Mouse (Mus musculus) limb, embryonic 14.5 days (tissue): ENCODE data around the gene Adar. TPM values are rescaled to one million over a fixed set of nuclear protein-coding genes. Genes with fewer than 3 reads are reported as not detected.

Source experiments
- ATAC-seq: fragments of 200-750 bp; cut with Nextera tagmentation; 2 replicates; pipeline ENCODE4 v1.8.0; 2017; ENCODE audit warnings: low read depth, moderate number of reproducible peaks, moderate TSS enrichment; ENCODE audit not compliant: low FRiP score
- DNase-seq: peaks from one replicate; pipeline ENCODE4 v3.0.0-alpha.2; 2015; ENCODE audit warnings: low spot score
- H3K27ac ChIP-seq: fragments of 300-500 bp; sonication (generic); replicated peaks from 2 replicates; pipeline ENCODE4 v1.5.1; 2014; ENCODE audit warnings: low read depth, mild to moderate bottlenecking, low read length, moderate library complexity, mixed read lengths
- H3K27me3 ChIP-seq: fragments of 300-500 bp; sonication (generic); 2 replicates; pipeline ENCODE4 v1.6.1; 2014; ENCODE audit warnings: low read length, mixed read lengths; ENCODE audit not compliant: control insufficient read depth, insufficient read depth
- H3K36me3 ChIP-seq: fragments of 300-500 bp; sonication (generic); 2 replicates; pipeline ENCODE4 v1.6.1; 2014; ENCODE audit warnings: mild to moderate bottlenecking, low read length, moderate library complexity, mixed read lengths; ENCODE audit not compliant: control insufficient read depth, insufficient read depth
- H3K4me1 ChIP-seq: fragments of 300-500 bp; sonication (generic); 2 replicates; pipeline ENCODE4 v1.6.1; 2014; ENCODE audit warnings: antibody characterized with exemption, low read length, mixed read lengths; ENCODE audit not compliant: control insufficient read depth, insufficient read depth
- H3K4me2 ChIP-seq: fragments of 300-500 bp; sonication (generic); replicated peaks from 2 replicates; pipeline ENCODE4 v1.6.1; 2014; ENCODE audit warnings: low read depth, mild to moderate bottlenecking, low read length, moderate library complexity; ENCODE audit not compliant: severe bottlenecking
- H3K4me3 ChIP-seq: fragments of 300-500 bp; sonication (generic); replicated peaks from 2 replicates; pipeline ENCODE4 v1.5.1; 2014; ENCODE audit warnings: low read length
- H3K9ac ChIP-seq: fragments of 300-500 bp; sonication (generic); 2 replicates; pipeline ENCODE4 v1.6.1; 2014; ENCODE audit warnings: mild to moderate bottlenecking, low read depth, low read length, moderate library complexity; ENCODE audit not compliant: severe bottlenecking
- H3K9me3 ChIP-seq: fragments of 300-500 bp; sonication (generic); 2 replicates; pipeline ENCODE4 v1.6.1; 2016; ENCODE audit warnings: low read length; ENCODE audit not compliant: control insufficient read depth
- POLR2A ChIP-seq: fragments of 200-500 bp; IDR thresholded peaks from 2 replicates; pipeline ENCODE4 v1.8.0; 2012; ENCODE audit warnings: inconsistent platforms, mild to moderate bottlenecking, moderate library complexity, borderline replicate concordance; ENCODE audit not compliant: insufficient read depth, insufficient read length; ENCODE audit errors: extremely low read depth
- WGBS: fragments of 180-500 bp; shearing (Covaris S2); extraction: QIAGEN DNeasy Blood & Tissue Kit; methylation state at CpG from one replicate; pipeline ENCODE4 v1.1.7; 2014; 5-methylcytosine and 5-hydroxymethylcytosine counted together
- polyA plus RNA-seq, 2 experiments: library from polyadenylated mRNA; depleted of rRNA in 1 of 2; stranded (reverse) in 1 of 2; unstranded in 1 of 2; fragments of >200 nt; fragmentation: Nextera tagmentation in 1 of 2; extraction: Ambion mirVana in 1 of 2; gene quantifications; 2 replicates each; pipeline versions ENCODE4 v1.2.1 to v1.2.3; 2012 to 2014

Gene Adar
- polyA plus RNA-seq, 2 experiments, result 10.8 to 29.3 TPM

- Histone ChIP-seq H3K4me2 (no peak overlapping the region), H3K4me1 (no peaks in the 10 kb centered on the region), H3K4me3 (no peak overlapping the region), H3K27me3 (no peaks in the 10 kb centered on the region), H3K36me3 (no peaks in the 10 kb centered on the region), H3K27ac (no peak overlapping the region), H3K9ac (no peak overlapping the region), H3K9me3 (no peaks in the 10 kb centered on the region)
- no peak for ATAC-seq
- DNase-seq, result no peak
- WGBS, result 79% methylated on average over 15 of the region's 15 CpGs
- no peak for TF ChIP-seq POLR2A
Observed at GRCm38 (mm10) chr3:89802876-89803275, 88.1 kb downstream of the Adar start.

Other genes starting within 250 kb of the Adar start
- gene Kcnn3, start 194.9 kb upstream of the Adar start, polyA plus RNA-seq (2012; rRNA removed), result 5.9 and 6.6 TPM in 2 replicates
- gene Kcnn3, start 194.9 kb upstream of the Adar start, polyA plus RNA-seq (2014; fragmentation: Nextera tagmentation; extraction: Ambion mirVana), result 4.1 and 5.0 TPM in 2 replicates
- 0.43 and 0.64 TPM in 2 replicates for gene Chrnb2, start 49.6 kb downstream of the Adar start, polyA plus RNA-seq (2012; rRNA removed)
- 0.37 and 0.55 TPM in 2 replicates for gene Chrnb2, start 49.6 kb downstream of the Adar start, polyA plus RNA-seq (2014; fragmentation: Nextera tagmentation; extraction: Ambion mirVana)
- 45.8 and 47.0 TPM in 2 replicates for gene Ube2q1, start 58.6 kb downstream of the Adar start, polyA plus RNA-seq (2012; rRNA removed)
- gene Ube2q1, start 58.6 kb downstream of the Adar start, polyA plus RNA-seq (2014; fragmentation: Nextera tagmentation; extraction: Ambion mirVana), result 24.0 TPM in 2 replicates
- gene She, start 116.3 kb downstream of the Adar start, polyA plus RNA-seq (2012; rRNA removed), result 2.9 TPM in 2 replicates
- 4.7 and 4.9 TPM in 2 replicates for gene She, start 116.3 kb downstream of the Adar start, polyA plus RNA-seq (2014; fragmentation: Nextera tagmentation; extraction: Ambion mirVana)
- gene Il6ra, start 198.2 kb downstream of the Adar start, polyA plus RNA-seq (2012; rRNA removed), result 1.1 and 1.2 TPM in 2 replicates
- gene Il6ra, start 198.2 kb downstream of the Adar start, polyA plus RNA-seq (2014; fragmentation: Nextera tagmentation; extraction: Ambion mirVana), result 1.3 and 1.5 TPM in 2 replicates
- 88.4 and 110 TPM in 2 replicates for gene Atp8b2, start 248.5 kb downstream of the Adar start, polyA plus RNA-seq (2012; rRNA removed)
- gene Atp8b2, start 248.5 kb downstream of the Adar start, polyA plus RNA-seq (2014; fragmentation: Nextera tagmentation; extraction: Ambion mirVana), result 20.5 and 24.6 TPM in 2 replicates